Mouse (Mus musculus) neural tube, embryonic 14.5 days (tissue): ENCODE measurements at regions not wholly inside any gene's neighbourhood (a gene's known extent, or its start where the extent isn't known, plus 50 kb on each side); places are given as distances from the start of the nearest gene placed in this dataset.

Source experiments
- ATAC-seq: fragments of 200-750 bp; cut with Nextera tagmentation; 2 replicates; pipeline ENCODE4 v1.8.0; 2017; ENCODE audit warnings: low read depth, mild to moderate bottlenecking, moderate TSS enrichment, moderate library complexity
- H3K27ac ChIP-seq: fragments of 300-500 bp; sonication (generic); 2 replicates; pipeline ENCODE4 v1.5.1; 2014; ENCODE audit warnings: low read depth, mild to moderate bottlenecking, control low read depth, low read length, moderate library complexity, mixed read lengths
- H3K27me3 ChIP-seq: fragments of 300-500 bp; sonication (generic); 2 replicates; pipeline ENCODE4 v1.6.1; 2014; ENCODE audit warnings: low read length; ENCODE audit not compliant: control insufficient read depth, insufficient read depth
- H3K36me3 ChIP-seq: fragments of 300-500 bp; sonication (generic); 2 replicates; pipeline ENCODE4 v1.6.1; 2014; ENCODE audit warnings: low read length, mixed read lengths; ENCODE audit not compliant: control insufficient read depth, insufficient read depth
- H3K4me1 ChIP-seq: fragments of 300-500 bp; sonication (generic); 2 replicates; pipeline ENCODE4 v1.6.1; 2014; ENCODE audit warnings: low read length; ENCODE audit not compliant: control insufficient read depth, insufficient read depth
- H3K4me2 ChIP-seq: fragments of 300-500 bp; sonication (generic); 2 replicates; pipeline ENCODE4 v1.6.1; 2014; ENCODE audit warnings: mild to moderate bottlenecking, low read depth, low read length, control low read depth
- H3K4me3 ChIP-seq: fragments of 300-500 bp; sonication (generic); 2 replicates; pipeline ENCODE4 v1.5.1; 2014; ENCODE audit warnings: low read depth, low read length, control low read depth, mixed read lengths
- H3K9ac ChIP-seq: fragments of 300-500 bp; sonication (generic); replicated peaks from 2 replicates; pipeline ENCODE4 v1.6.1; 2014; ENCODE audit warnings: low read depth, mild to moderate bottlenecking, control low read depth, low read length, mixed read lengths
- H3K9me3 ChIP-seq: fragments of 300-500 bp; sonication (generic); 2 replicates; pipeline ENCODE4 v1.6.1; 2016; ENCODE audit warnings: low read length; ENCODE audit not compliant: control insufficient read depth
- WGBS: fragments of 180-500 bp; shearing (Covaris S2); extraction: QIAGEN DNeasy Blood & Tissue Kit; methylation state at CpG from one replicate; pipeline ENCODE4 v1.1.7; 2014; 5-methylcytosine and 5-hydroxymethylcytosine counted together

DNA sequence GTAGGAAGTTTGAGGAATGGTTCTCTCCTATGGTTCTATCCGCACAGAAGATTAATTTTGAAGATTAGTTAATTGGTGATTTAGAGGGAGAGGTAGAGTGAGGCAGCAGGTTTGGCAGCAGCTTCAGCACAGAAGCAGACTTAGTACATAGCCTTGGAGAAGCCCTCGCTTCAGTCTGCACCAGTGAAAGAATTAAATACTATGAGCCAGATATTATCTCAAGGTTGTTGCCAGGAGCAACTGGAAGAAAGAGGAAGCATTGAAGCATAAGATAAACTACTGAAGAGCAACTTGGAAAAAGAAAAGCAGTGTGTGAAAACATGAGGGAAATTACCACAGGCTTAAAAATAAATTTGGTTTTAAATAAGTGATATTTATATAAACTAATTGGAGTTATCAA is 191.5 kb upstream of the Epha5 start:
- WGBS = 50% methylated on average over 2 of the region's 2 CpGs
- no peak for ATAC-seq
- Histone ChIP-seq H3K27ac (no peak overlapping the region), H3K4me3 (no peak overlapping the region), H3K27me3 (no peaks in the 10 kb centered on the region), H3K4me2 (no peak overlapping the region), H3K9ac (no peak overlapping the region), H3K4me1 (no peaks in the 10 kb centered on the region), H3K36me3 (no peaks in the 10 kb centered on the region), H3K9me3 (no peaks in the 10 kb centered on the region)

DNA sequence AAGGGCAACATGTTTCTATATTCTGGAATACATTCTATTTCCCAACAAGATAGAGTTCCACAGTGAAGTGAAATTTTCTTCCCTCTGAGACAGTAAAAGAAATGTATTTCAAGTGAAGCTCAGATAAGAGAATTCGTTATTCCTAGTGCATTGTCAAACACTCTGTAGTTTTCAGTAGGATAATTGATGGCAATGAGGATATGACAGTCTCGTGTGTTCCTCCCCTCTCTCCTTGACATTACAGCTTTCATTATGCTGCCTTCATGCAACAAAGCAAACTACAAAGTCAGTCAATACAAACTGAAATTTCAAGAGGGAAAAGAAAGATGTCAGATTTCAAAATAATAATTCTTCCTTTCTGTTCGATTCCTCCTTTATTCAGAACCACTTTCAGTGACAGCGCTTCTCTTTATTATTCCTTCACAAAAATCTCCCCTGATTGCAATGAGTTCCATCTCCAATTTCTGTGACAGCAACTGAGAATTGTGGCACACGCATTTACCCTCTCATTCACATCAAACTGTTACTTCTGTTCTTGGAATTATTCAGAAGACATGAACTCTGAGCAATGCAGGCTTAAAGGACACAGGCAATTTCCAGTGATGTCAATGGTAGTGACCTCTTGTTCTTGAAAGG is 148.2 kb upstream of the Epha5 start:
- no peaks in the 10 kb centered on the region for H3K4me1 ChIP-seq
- H3K36me3 ChIP-seq = no peaks in the 10 kb centered on the region
- H3K4me3 ChIP-seq = no peak overlapping the region
- no peak overlapping the region for H3K27ac ChIP-seq
- H3K9me3 ChIP-seq = no peaks in the 10 kb centered on the region
- H3K9ac ChIP-seq = no peak overlapping the region
- H3K27me3 ChIP-seq = no peaks in the 10 kb centered on the region
- WGBS = 80% methylated on average over 5 of the region's 5 CpGs
- ATAC-seq = no peak
- H3K4me2 ChIP-seq = no peak overlapping the region

DNA sequence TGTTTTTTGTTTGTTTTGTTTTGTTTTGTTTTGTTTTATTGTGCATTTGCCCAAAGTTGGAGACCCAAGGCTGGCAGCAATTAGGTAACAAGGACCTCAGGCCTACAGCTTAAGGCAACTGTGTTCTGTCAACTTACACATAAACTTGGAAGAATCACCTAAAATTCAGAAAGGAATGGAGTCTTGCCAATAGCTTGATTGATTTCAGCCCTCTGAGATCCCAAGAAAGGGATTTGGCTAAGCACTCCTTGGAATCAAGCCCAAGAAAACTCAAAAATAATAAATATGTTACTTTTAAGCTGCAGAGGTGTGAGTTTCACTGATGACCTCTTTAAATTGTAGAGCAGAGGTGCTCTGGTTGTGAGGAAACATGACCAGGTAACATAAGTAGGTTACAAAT is 102.7 kb upstream of the Epha5 start:
- no peak overlapping the region for H3K4me2 ChIP-seq
- ATAC-seq = no peak
- no peak overlapping the region for H3K27ac ChIP-seq
- H3K4me3 ChIP-seq = no peak overlapping the region
- no peaks in the 10 kb centered on the region for H3K36me3 ChIP-seq
- no peaks in the 10 kb centered on the region for H3K9me3 ChIP-seq
- H3K9ac ChIP-seq = no peak overlapping the region
- H3K27me3 ChIP-seq = no peaks in the 10 kb centered on the region
- H3K4me1 ChIP-seq = no peaks in the 10 kb centered on the region

DNA sequence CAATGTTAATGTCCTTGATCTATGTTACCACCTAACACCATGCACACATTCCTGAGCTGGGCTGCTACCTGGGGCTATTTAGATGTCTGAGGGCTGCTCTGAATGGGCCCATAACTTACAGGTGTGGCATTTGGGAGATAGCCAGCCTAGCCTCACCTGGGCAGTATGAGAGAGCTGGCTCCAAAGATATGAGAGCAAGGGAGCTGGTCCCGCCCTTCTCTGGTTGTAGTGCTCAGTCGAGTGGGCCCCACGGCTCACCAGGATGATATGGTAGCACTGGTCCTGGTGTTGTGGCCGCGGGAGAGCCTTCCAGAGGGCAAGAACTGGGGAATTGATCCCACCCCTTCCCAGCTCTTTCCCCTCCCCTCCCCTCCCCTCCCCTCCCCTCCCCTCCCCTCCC is 93.0 kb upstream of the Epha5 start:
- no peak overlapping the region for H3K4me2 ChIP-seq
- H3K4me1 ChIP-seq = no peaks in the 10 kb centered on the region
- no peaks in the 10 kb centered on the region for H3K36me3 ChIP-seq
- no peak overlapping the region for H3K4me3 ChIP-seq
- H3K9ac ChIP-seq = no peak overlapping the region
- no peaks in the 10 kb centered on the region for H3K9me3 ChIP-seq
- no peaks in the 10 kb centered on the region for H3K27me3 ChIP-seq
- 86% methylated on average over 5 of the region's 5 CpGs for whole genome bisulfite sequencing
- no peak overlapping the region for H3K27ac ChIP-seq
- ATAC-seq = no peak

DNA sequence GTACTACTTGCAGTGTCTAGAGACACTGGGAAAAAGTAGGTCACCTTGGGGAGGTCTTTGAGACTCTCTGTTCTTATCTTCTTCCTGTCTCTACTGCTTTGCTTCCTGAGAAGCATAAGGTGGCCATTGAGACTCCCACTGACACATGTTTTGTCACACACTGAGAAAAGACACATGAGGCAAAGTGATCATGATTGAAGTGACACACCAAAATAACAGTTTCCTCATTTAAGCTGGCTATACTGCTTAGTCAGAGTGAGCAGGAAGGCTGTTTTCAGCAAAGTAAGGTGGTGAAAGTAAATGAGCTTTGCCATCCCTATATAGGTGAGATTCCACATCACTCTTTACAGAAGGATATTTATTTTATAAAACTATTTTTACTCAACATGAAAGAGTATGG is 63.8 kb upstream of the Epha5 start:
- Histone ChIP-seq H3K27me3 (no peaks in the 10 kb centered on the region), H3K36me3 (no peaks in the 10 kb centered on the region), H3K9ac (no peak overlapping the region), H3K4me3 (no peak overlapping the region), H3K27ac (no peak overlapping the region), H3K4me1 (no peaks in the 10 kb centered on the region), H3K4me2 (no peak overlapping the region), H3K9me3 (no peaks in the 10 kb centered on the region)
- ATAC-seq = no peak
